Mouse (Mus musculus): ENCODE data around the gene Rnf227. TPM values are rescaled to one million over a fixed set of nuclear protein-coding genes. Genes with fewer than 3 reads are reported as not detected.

Gene Rnf227
- polyA plus RNA-seq, 1 experiment from 2014 or later: 23.7 TPM

GRCm38 (mm10) chr11:69325628-69326407 is 14.4 kb upstream of the Rnf227 start, which contains the start of gene Kcnab3:
TSS of gene Kcnab3 (plus strand) at chr11:69326258.
- Histone ChIP-seq H3K27me3 (ENCODE audit: control insufficient read depth, insufficient read depth, low read length) (peaks cover 14% of the 10 kb centered on the region), H3K4me2 (ENCODE audit: low read depth, low read length) (peak within 1 kb of the TSS; percentile 93), H3K9ac (replicated peaks; ENCODE audit: low read length) (peak within 1 kb of the TSS; percentile 58), H3K27ac (replicated peaks; ENCODE audit: low read depth, low read length) (no peak within 1 kb of the TSS), H3K4me1 (ENCODE audit: control insufficient read depth, insufficient read depth, low read length) (peaks cover 10% of the 10 kb centered on the region), H3K36me3 (replicated peaks; ENCODE audit: control insufficient read depth, insufficient read depth, low read depth, low read length) (no peaks in the 10 kb centered on the region), H3K4me3 (ENCODE audit: low read depth, low read length) (peak within 1 kb of the TSS; percentile 41), H3K9me3 (replicated peaks; ENCODE audit: control insufficient read depth, low read length) (no peaks in the 10 kb centered on the region)
- 12% methylated on average over 26 of the region's 26 CpGs for WGBS
- ATAC-seq (replicated peaks; ENCODE audit: insufficient number of reproducible peaks, low FRiP score, low TSS enrichment, low read depth) (0 out of 2 replicates have a peak, but pooled peaks have one; percentile 37), DNase-seq (ENCODE audit: low spot score) (peak; percentile 92)

- DNase-seq (ENCODE audit: low spot score): no peak
- H3K27ac ChIP-seq (replicated peaks; ENCODE audit: low read depth, low read length): no peak overlapping the region
- no peaks in the 10 kb centered on the region for H3K36me3 ChIP-seq (replicated peaks; ENCODE audit: control insufficient read depth, insufficient read depth, low read depth, low read length)
- H3K9ac ChIP-seq (replicated peaks; ENCODE audit: low read length): peak overlapping the region; percentile 58
- ATAC-seq (replicated peaks; ENCODE audit: insufficient number of reproducible peaks, low FRiP score, low TSS enrichment, low read depth): no peak
- peaks cover 14% of the 10 kb centered on the region for H3K27me3 ChIP-seq (ENCODE audit: control insufficient read depth, insufficient read depth, low read length)
- H3K4me3 ChIP-seq (ENCODE audit: low read depth, low read length): peak overlapping the region; percentile 41
- peaks cover 10% of the 10 kb centered on the region for H3K4me1 ChIP-seq (ENCODE audit: control insufficient read depth, insufficient read depth, low read length)
- peak overlapping the region; percentile 93 for H3K4me2 ChIP-seq (ENCODE audit: low read depth, low read length)
- WGBS: 2% methylated on average over 45 of the region's 45 CpGs
- no peaks in the 10 kb centered on the region for H3K9me3 ChIP-seq (replicated peaks; ENCODE audit: control insufficient read depth, low read length)
Observed at GRCm38 (mm10) chr11:69326408-69327156, 13.7 kb upstream of the Rnf227 start.

- ATAC-seq (replicated peaks; ENCODE audit: insufficient number of reproducible peaks, low FRiP score, low TSS enrichment, low read depth) (no peak), DNase-seq (ENCODE audit: low spot score) (no peak)
- peaks cover 10% of the 10 kb centered on the region for H3K4me1 ChIP-seq (ENCODE audit: control insufficient read depth, insufficient read depth, low read length)
- H3K36me3 ChIP-seq (replicated peaks; ENCODE audit: control insufficient read depth, insufficient read depth, low read depth, low read length): no peaks in the 10 kb centered on the region
- H3K4me2 ChIP-seq (ENCODE audit: low read depth, low read length): no peak overlapping the region
- H3K4me3 ChIP-seq (ENCODE audit: low read depth, low read length): no peak overlapping the region
- WGBS: 9% methylated on average over 9 of the region's 9 CpGs
- H3K9me3 ChIP-seq (replicated peaks; ENCODE audit: control insufficient read depth, low read length): no peaks in the 10 kb centered on the region
- H3K27me3 ChIP-seq (ENCODE audit: control insufficient read depth, insufficient read depth, low read length): peaks cover 14% of the 10 kb centered on the region
- H3K9ac ChIP-seq (replicated peaks; ENCODE audit: low read length): no peak overlapping the region
- H3K27ac ChIP-seq (replicated peaks; ENCODE audit: low read depth, low read length): no peak overlapping the region
Observed at GRCm38 (mm10) chr11:69327157-69327442, 13.2 kb upstream of the Rnf227 start.

- no peaks in the 10 kb centered on the region for H3K9me3 ChIP-seq (replicated peaks; ENCODE audit: control insufficient read depth, low read length)
- DNase-seq (ENCODE audit: low spot score) (no peak), ATAC-seq (replicated peaks; ENCODE audit: insufficient number of reproducible peaks, low FRiP score, low TSS enrichment, low read depth) (no peak)
- no peak overlapping the region for H3K4me2 ChIP-seq (ENCODE audit: low read depth, low read length)
- H3K4me1 ChIP-seq (ENCODE audit: control insufficient read depth, insufficient read depth, low read length): peaks cover 8% of the 10 kb centered on the region
- WGBS: 44% methylated on average over 6 of the region's 6 CpGs
- peaks cover 14% of the 10 kb centered on the region for H3K27me3 ChIP-seq (ENCODE audit: control insufficient read depth, insufficient read depth, low read length)
- no peak overlapping the region for H3K9ac ChIP-seq (replicated peaks; ENCODE audit: low read length)
- H3K4me3 ChIP-seq (ENCODE audit: low read depth, low read length): no peak overlapping the region
- no peak overlapping the region for H3K27ac ChIP-seq (replicated peaks; ENCODE audit: low read depth, low read length)
- no peaks in the 10 kb centered on the region for H3K36me3 ChIP-seq (replicated peaks; ENCODE audit: control insufficient read depth, insufficient read depth, low read depth, low read length)
Observed at GRCm38 (mm10) chr11:69327648-69328047, 12.6 kb upstream of the Rnf227 start.

- peaks cover 14% of the 10 kb centered on the region for H3K27me3 ChIP-seq (ENCODE audit: control insufficient read depth, insufficient read depth, low read length)
- H3K4me1 ChIP-seq (ENCODE audit: control insufficient read depth, insufficient read depth, low read length): peaks cover 4% of the 10 kb centered on the region
- no peak overlapping the region for H3K27ac ChIP-seq (replicated peaks; ENCODE audit: low read depth, low read length)
- no peak for ATAC-seq (replicated peaks; ENCODE audit: insufficient number of reproducible peaks, low FRiP score, low TSS enrichment, low read depth)
- no peak overlapping the region for H3K9ac ChIP-seq (replicated peaks; ENCODE audit: low read length)
- WGBS: 91% methylated on average over 6 of the region's 6 CpGs
- H3K4me3 ChIP-seq (ENCODE audit: low read depth, low read length): no peak overlapping the region
- no peak overlapping the region for H3K4me2 ChIP-seq (ENCODE audit: low read depth, low read length)
- DNase-seq (ENCODE audit: low spot score): no peak
- H3K9me3 ChIP-seq (replicated peaks; ENCODE audit: control insufficient read depth, low read length): no peaks in the 10 kb centered on the region
- H3K36me3 ChIP-seq (replicated peaks; ENCODE audit: control insufficient read depth, insufficient read depth, low read depth, low read length): no peaks in the 10 kb centered on the region
Observed at GRCm38 (mm10) chr11:69328517-69328916, 11.7 kb upstream of the Rnf227 start.

GRCm38 (mm10) chr11:69331152-69331551 is 9.1 kb upstream of the Rnf227 start:
- H3K36me3 ChIP-seq (replicated peaks; ENCODE audit: control insufficient read depth, insufficient read depth, low read depth, low read length): no peaks in the 10 kb centered on the region
- H3K9me3 ChIP-seq (replicated peaks; ENCODE audit: control insufficient read depth, low read length): no peaks in the 10 kb centered on the region
- H3K27me3 ChIP-seq (ENCODE audit: control insufficient read depth, insufficient read depth, low read length): peaks cover 14% of the 10 kb centered on the region
- no peak overlapping the region for H3K27ac ChIP-seq (replicated peaks; ENCODE audit: low read depth, low read length)
- no peak overlapping the region for H3K9ac ChIP-seq (replicated peaks; ENCODE audit: low read length)
- no peak overlapping the region for H3K4me2 ChIP-seq (ENCODE audit: low read depth, low read length)
- H3K4me3 ChIP-seq (ENCODE audit: low read depth, low read length): no peak overlapping the region
- WGBS: 91% methylated on average over 6 of the region's 6 CpGs
- H3K4me1 ChIP-seq (ENCODE audit: control insufficient read depth, insufficient read depth, low read length): peaks cover 4% of the 10 kb centered on the region
- no peak for DNase-seq (ENCODE audit: low spot score)
- no peak for ATAC-seq (replicated peaks; ENCODE audit: insufficient number of reproducible peaks, low FRiP score, low TSS enrichment, low read depth)

GRCm38 (mm10) chr11:69331929-69332405 is 8.3 kb upstream of the Rnf227 start:
- no peaks in the 10 kb centered on the region for H3K4me1 ChIP-seq (ENCODE audit: control insufficient read depth, insufficient read depth, low read length)
- no peaks in the 10 kb centered on the region for H3K9me3 ChIP-seq (replicated peaks; ENCODE audit: control insufficient read depth, low read length)
- H3K27ac ChIP-seq (replicated peaks; ENCODE audit: low read depth, low read length): peak overlapping the region; percentile 35; the same call in 1 of the 2 replicates
- H3K36me3 ChIP-seq (replicated peaks; ENCODE audit: control insufficient read depth, insufficient read depth, low read depth, low read length): no peaks in the 10 kb centered on the region
- DNase-seq (ENCODE audit: low spot score) (peak; percentile 88), ATAC-seq (replicated peaks; ENCODE audit: insufficient number of reproducible peaks, low FRiP score, low TSS enrichment, low read depth) (peak; percentile 50; the same call in 1 of the 2 replicates)
- 1% methylated on average over 24 of the region's 24 CpGs for WGBS
- H3K27me3 ChIP-seq (ENCODE audit: control insufficient read depth, insufficient read depth, low read length): peaks cover 8% of the 10 kb centered on the region
- peak overlapping the region; percentile 69 for H3K4me2 ChIP-seq (ENCODE audit: low read depth, low read length)
- peak overlapping the region; percentile 41 for H3K4me3 ChIP-seq (ENCODE audit: low read depth, low read length)
- peak overlapping the region; percentile 67 for H3K9ac ChIP-seq (replicated peaks; ENCODE audit: low read length)

Measured in embryonic facial prominence, embryonic 11.5 days (tissue).